Mouse (Mus musculus): ENCODE results near the gene Zfp819. TPM values are rescaled to one million over a fixed set of nuclear protein-coding genes. Genes with fewer than 3 reads are reported as not detected.

Gene Zfp819
- polyA plus RNA-seq (2021; fragmentation: Nextera tagmentation): not detected in 2 replicates
- long read RNA-seq, experiment 1: 0 reads
- long read RNA-seq, experiment 2: 0 reads

GRCm38 (mm10) chr7:43606896-43607742, at the start of gene Zfp819:
Gene Zfp819 (plus strand): TSS chr7:43607169.

GRCm38 (mm10) chr7:43562006-43562633, 44.8 kb upstream of the Zfp819 start, which contains the start of gene Zfp658:
Gene Zfp658 (plus strand): TSS chr7:43562256.

DNA sequence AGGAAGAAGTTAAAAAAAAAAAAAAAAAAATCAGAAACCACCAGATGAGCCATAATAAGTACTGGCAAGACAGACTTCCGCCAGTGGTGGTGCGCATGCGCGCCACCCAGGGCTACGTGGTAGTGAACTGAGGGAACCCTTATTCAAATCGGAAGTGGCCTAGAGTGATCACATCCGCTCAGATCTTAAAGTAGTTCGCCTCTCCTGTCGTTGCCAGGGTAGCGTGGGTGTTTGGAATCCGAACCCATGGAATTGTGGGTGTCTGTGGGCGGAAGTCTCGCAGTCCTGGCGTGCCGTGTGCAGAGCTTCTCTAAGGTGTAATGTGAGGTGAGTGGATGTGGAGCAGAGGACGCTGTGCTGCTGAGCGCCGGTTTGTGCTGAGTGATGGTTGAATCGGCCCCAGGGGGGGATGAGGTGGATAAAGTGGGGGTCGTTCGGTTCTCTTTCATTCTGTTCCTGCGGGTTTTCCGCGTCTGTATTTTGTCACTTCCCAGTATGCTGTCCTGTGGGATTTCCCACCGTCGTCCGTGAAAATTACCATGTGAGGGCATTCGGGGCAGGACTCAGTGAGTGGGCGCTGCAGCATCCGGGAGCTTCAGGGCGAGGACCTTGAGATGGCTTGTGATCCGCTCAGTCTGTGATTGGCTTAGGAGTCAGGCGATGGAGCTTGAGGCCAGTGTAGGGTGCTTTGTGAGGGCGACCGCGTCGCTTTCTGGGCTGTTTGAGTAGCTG, 27.4 kb upstream of the Zfp819 start, which contains the start of gene Zfp719:
Zfp719 (plus strand) TSS at position 171 of the 732 bp plus-strand sequence.

GRCm38 (mm10) chr7:43634500-43634899, 27.5 kb downstream of the Zfp819 start, which contains the start of gene Ceacam18:
Gene Ceacam18 (plus strand): TSS chr7:43634707.

GRCm38 (mm10) chr7:43660002-43660401, 53.0 kb downstream of the Zfp819 start, which contains the start of gene Siglece:
Gene Siglece (minus strand): TSS chr7:43660161.

Other genes with a start within 250 kb of the Zfp819 start
- gene Siglecg, start 199.0 kb upstream of the Zfp819 start, polyA plus RNA-seq (2021; fragmentation: Nextera tagmentation): not detected in 2 replicates
- not detected in 2 replicates for gene Lim2, start 179.5 kb upstream of the Zfp819 start, polyA plus RNA-seq (2021; fragmentation: Nextera tagmentation)
- 0.43 and 0.44 TPM in 2 replicates for gene Nkg7, start 170.1 kb upstream of the Zfp819 start, polyA plus RNA-seq (2021; fragmentation: Nextera tagmentation)
- gene Cldnd2, start 166.4 kb upstream of the Zfp819 start, polyA plus RNA-seq (2021; fragmentation: Nextera tagmentation): not detected in 2 replicates
- gene Etfb, start 163.1 kb upstream of the Zfp819 start, polyA plus RNA-seq (2021; fragmentation: Nextera tagmentation): 180 and 198 TPM in 2 replicates
- gene Gm45233, start 163.0 kb upstream of the Zfp819 start, polyA plus RNA-seq (2021; fragmentation: Nextera tagmentation): 0.69 TPM in 1 of 2 replicates, not detected in the other
- gene Vsig10l, start 144.0 kb upstream of the Zfp819 start, polyA plus RNA-seq (2021; fragmentation: Nextera tagmentation): 1.1 and 2.6 TPM in 2 replicates
- 1.9 and 3.0 TPM in 2 replicates for gene Iglon5, start 117.1 kb upstream of the Zfp819 start, polyA plus RNA-seq (2021; fragmentation: Nextera tagmentation)
- gene 4931406B18Rik, start 101.2 kb upstream of the Zfp819 start, polyA plus RNA-seq (2021; fragmentation: Nextera tagmentation): not detected in 2 replicates
- 4.9 and 5.2 TPM in 2 replicates for gene Cd33, start 62.7 kb upstream of the Zfp819 start, polyA plus RNA-seq (2021; fragmentation: Nextera tagmentation)
- gene Zfp658, start 44.9 kb upstream of the Zfp819 start, polyA plus RNA-seq (2021; fragmentation: Nextera tagmentation): 1.2 and 1.6 TPM in 2 replicates
- 5.4 and 5.5 TPM in 2 replicates for gene Zfp719, start 27.6 kb upstream of the Zfp819 start, polyA plus RNA-seq (2021; fragmentation: Nextera tagmentation)
- gene Ceacam18, start 27.5 kb downstream of the Zfp819 start, polyA plus RNA-seq (2021; fragmentation: Nextera tagmentation): not detected in 2 replicates
- gene Siglece, start 53.0 kb downstream of the Zfp819 start, polyA plus RNA-seq (2021; fragmentation: Nextera tagmentation): 0.54 and 0.59 TPM in 2 replicates
- gene Ctu1, start 64.8 kb downstream of the Zfp819 start, polyA plus RNA-seq (2021; fragmentation: Nextera tagmentation): 5.3 and 6.3 TPM in 2 replicates
- gene Klk14, start 83.2 kb downstream of the Zfp819 start, polyA plus RNA-seq (2021; fragmentation: Nextera tagmentation): not detected in 2 replicates
- gene Klk13, start 105.4 kb downstream of the Zfp819 start, polyA plus RNA-seq (2021; fragmentation: Nextera tagmentation): not detected in 2 replicates
- gene Klk12, start 161.7 kb downstream of the Zfp819 start, polyA plus RNA-seq (2021; fragmentation: Nextera tagmentation): not detected in 2 replicates
- not detected in 2 replicates for gene Klk11, start 167.4 kb downstream of the Zfp819 start, polyA plus RNA-seq (2021; fragmentation: Nextera tagmentation)
- 0.15 and 0.34 TPM in 2 replicates for gene Klk10, start 173.9 kb downstream of the Zfp819 start, polyA plus RNA-seq (2021; fragmentation: Nextera tagmentation)
- not detected in 2 replicates for gene Klk9, start 184.7 kb downstream of the Zfp819 start, polyA plus RNA-seq (2021; fragmentation: Nextera tagmentation)
- 9.7 and 10.3 TPM in 2 replicates for gene Klk8, start 190.4 kb downstream of the Zfp819 start, polyA plus RNA-seq (2021; fragmentation: Nextera tagmentation)
- gene Klk7, start 204.1 kb downstream of the Zfp819 start, polyA plus RNA-seq (2021; fragmentation: Nextera tagmentation): not detected in 2 replicates
- 7.3 and 12.8 TPM in 2 replicates for gene Klk6, start 217.3 kb downstream of the Zfp819 start, polyA plus RNA-seq (2021; fragmentation: Nextera tagmentation)
- not detected in 2 replicates for gene Klk5, start 234.8 kb downstream of the Zfp819 start, polyA plus RNA-seq (2021; fragmentation: Nextera tagmentation)